Mouse (Mus musculus) C2C12 (cell line): ENCODE results near the gene Srxn1. TPM values are rescaled to one million over a fixed set of nuclear protein-coding genes. Genes with fewer than 3 reads are reported as not detected.
A peak's percentile ranks its signal among the peaks of the same experiment; 100 is the strongest.

ENCODE experiments used
- H3K27me3 ChIP-seq: one replicate; pipeline ENCODE4 v1.6.1; 2011; ENCODE audit not compliant: control insufficient read depth, insufficient read depth, insufficient read length
- H3K36me3 ChIP-seq: one replicate; pipeline ENCODE4 v1.6.1; 2011; ENCODE audit not compliant: control insufficient read depth, insufficient read depth
- H3K4me3 ChIP-seq: one replicate; pipeline ENCODE4 v1.5.1; 2011; ENCODE audit warnings: mild to moderate bottlenecking, control low read depth; ENCODE audit not compliant: poor library complexity, insufficient read depth, severe bottlenecking
- H3K79me2 ChIP-seq: one replicate; pipeline ENCODE4 v1.6.1; 2011; ENCODE audit not compliant: control insufficient read depth, insufficient read depth
- H3K79me3 ChIP-seq: one replicate; pipeline ENCODE4 v1.6.1; 2011; ENCODE audit warnings: low read depth, control low read depth
- H3ac ChIP-seq: one replicate; pipeline ENCODE3; 2011; ENCODE audit warnings: low read depth; ENCODE audit not compliant: control insufficient read depth, insufficient read length
- CEBPB ChIP-seq: IDR thresholded peaks from one replicate; pipeline ENCODE4 v1.6.1; 2011; ENCODE audit warnings: low read depth, mild to moderate bottlenecking, control low read depth, moderate library complexity
- CTCF ChIP-seq: IDR thresholded peaks from one replicate; pipeline ENCODE4 v1.5.1; 2011; ENCODE audit not compliant: control insufficient read depth, insufficient read depth, insufficient read length
- FOSL1 ChIP-seq: IDR thresholded peaks from one replicate; pipeline ENCODE4 v1.8.0; 2011; ENCODE audit warnings: mild to moderate bottlenecking, low read length; ENCODE audit not compliant: poor library complexity, insufficient read depth, severe bottlenecking
- MAX ChIP-seq: IDR thresholded peaks from one replicate; pipeline ENCODE4 v1.6.1; 2011; ENCODE audit warnings: mild to moderate bottlenecking, control low read depth
- MYOD1 ChIP-seq: IDR thresholded peaks from one replicate; pipeline ENCODE4 v1.6.1; 2011; ENCODE audit warnings: low read depth; ENCODE audit not compliant: control insufficient read depth, insufficient read length
- MYOG ChIP-seq: IDR thresholded peaks from one replicate; pipeline ENCODE4 v1.6.1; 2011; ENCODE audit not compliant: control insufficient read depth, insufficient read length; ENCODE audit errors: extremely low read depth
- USF1 ChIP-seq: IDR thresholded peaks from one replicate; pipeline ENCODE4 v1.6.1; 2011; ENCODE audit warnings: low read depth, mild to moderate bottlenecking, control low read depth, moderate library complexity
- polyA plus RNA-seq: library from polyadenylated mRNA; unstranded; fragments of >200 nt; fragmentation: generic; extraction: Trizol; gene quantifications from one replicate; pipeline ENCODE4 v1.2.1, GENCODE M21; 2012; ENCODE audit warnings: missing spikeins

Gene Srxn1
- polyA plus RNA-seq, 1 experiment, result 60.3 TPM

DNA sequence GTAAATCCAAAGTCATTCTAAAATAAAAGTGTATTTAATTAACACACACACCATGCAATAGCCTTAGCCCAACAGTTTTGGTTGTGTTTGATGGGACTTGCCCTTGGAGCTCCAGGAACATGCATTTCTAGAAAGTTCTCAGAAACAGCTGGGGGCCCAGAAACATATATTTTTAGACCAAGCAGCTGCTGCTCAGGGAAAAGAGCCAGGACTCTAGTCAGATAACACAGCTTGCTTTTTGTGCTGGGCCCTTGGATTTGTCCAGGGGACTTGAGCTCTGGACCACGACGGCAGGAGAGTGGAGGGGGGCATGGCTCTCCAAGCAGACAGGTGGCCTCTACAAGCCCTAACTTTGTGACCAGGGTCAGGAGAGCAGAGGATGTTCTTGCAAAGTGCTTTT lies 6.0 kb downstream of the Srxn1 start:
- H3K4me3 ChIP-seq, result no peak overlapping the region
- peaks cover 10% of the 10 kb centered on the region for H3K79me3 ChIP-seq
- H3K79me2 ChIP-seq, result peaks cover 23% of the 10 kb centered on the region
- TF ChIP-seq USF1 (no peak), MYOD1 (no peak), MAX (no peak), CTCF (no peak), MYOG (no peak), CEBPB (no peak), FOSL1 (no peak)
- peaks cover 38% of the 10 kb centered on the region for H3K36me3 ChIP-seq
- peaks cover 20% of the 10 kb centered on the region for H3K27me3 ChIP-seq
- no peak overlapping the region for H3ac ChIP-seq

DNA sequence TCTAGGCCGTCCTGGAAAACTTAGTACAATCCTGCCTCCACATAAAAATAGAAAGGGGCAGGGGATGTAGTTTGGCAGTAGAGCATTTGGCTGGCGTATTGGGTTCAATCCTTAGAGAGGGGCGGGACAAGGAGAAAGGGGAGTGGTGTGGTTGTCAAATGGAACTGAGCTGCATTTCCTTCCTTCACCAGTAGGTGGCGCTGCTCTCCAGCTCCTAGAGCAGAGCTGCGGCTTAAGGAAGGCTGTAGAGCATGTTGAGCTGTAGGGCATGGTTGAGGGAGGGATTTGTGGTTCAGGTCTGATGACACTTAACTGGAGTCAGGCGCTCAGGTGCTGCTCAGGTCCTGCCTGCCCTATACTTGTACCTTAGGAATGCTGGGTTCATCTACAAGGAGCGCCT lies 6.6 kb downstream of the Srxn1 start:
- Histone ChIP-seq H3ac (no peak overlapping the region), H3K4me3 (no peak overlapping the region), H3K79me3 (peaks cover 4% of the 10 kb centered on the region), H3K27me3 (peaks cover 20% of the 10 kb centered on the region), H3K36me3 (peaks cover 38% of the 10 kb centered on the region), H3K79me2 (peaks cover 17% of the 10 kb centered on the region)
- TF ChIP-seq CTCF (peak; percentile 95), FOSL1 (no peak), MAX (no peak), MYOG (no peak), USF1 (no peak), CEBPB (no peak), MYOD1 (no peak)

DNA sequence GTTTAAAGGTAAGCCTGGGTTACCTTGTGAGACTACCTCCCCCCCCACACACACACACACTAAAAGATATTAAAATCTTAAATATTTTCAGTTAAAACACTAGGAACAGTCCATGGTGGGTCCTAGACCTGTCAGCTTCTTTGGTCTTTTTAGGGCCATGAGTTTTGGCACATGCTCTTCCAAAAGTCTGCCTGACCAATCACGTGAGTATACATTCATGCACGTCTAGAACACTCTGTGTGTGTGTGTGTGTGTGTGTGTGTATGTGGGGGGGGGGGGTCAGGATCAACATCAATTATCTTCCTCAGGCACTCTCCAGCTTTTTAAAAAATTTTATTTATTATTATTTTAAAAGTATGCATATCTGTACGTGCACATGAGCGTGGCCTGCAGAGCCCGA lies 7.2 kb downstream of the Srxn1 start:
- Histone ChIP-seq H3K36me3 (peaks cover 33% of the 10 kb centered on the region), H3K79me2 (peaks cover 11% of the 10 kb centered on the region), H3ac (no peak overlapping the region), H3K4me3 (no peak overlapping the region), H3K79me3 (peaks cover 2% of the 10 kb centered on the region), H3K27me3 (peaks cover 20% of the 10 kb centered on the region)
- TF ChIP-seq FOSL1, result no peak
- no peak for TF ChIP-seq MAX
- TF ChIP-seq CEBPB, result no peak
- TF ChIP-seq MYOD1, result no peak
- TF ChIP-seq MYOG, result no peak
- no peak for TF ChIP-seq CTCF
- no peak for TF ChIP-seq USF1

DNA sequence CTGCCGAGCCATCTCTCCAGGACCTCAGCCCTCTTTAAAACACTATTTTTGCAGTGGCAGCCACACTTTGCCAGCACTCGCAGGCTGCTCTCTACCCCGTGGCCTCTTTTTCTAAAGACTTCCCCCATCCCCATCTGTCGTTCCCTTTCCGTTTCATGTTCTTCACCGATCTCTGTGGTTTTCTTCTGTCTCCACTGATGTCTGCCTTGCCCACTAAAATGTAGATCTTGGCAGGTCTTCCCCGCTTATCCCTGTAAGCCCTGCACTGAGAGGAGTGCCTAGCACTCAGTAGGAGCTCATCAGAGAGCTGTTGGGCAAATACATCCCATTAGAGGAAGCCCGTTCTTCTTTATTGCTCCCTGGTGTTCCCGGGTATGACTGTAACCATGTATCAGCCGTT lies 7.7 kb downstream of the Srxn1 start:
- Histone ChIP-seq H3K79me2 (peaks cover 6% of the 10 kb centered on the region), H3K79me3 (no peaks in the 10 kb centered on the region), H3ac (no peak overlapping the region), H3K36me3 (peaks cover 28% of the 10 kb centered on the region), H3K4me3 (no peak overlapping the region), H3K27me3 (peaks cover 20% of the 10 kb centered on the region)
- TF ChIP-seq FOSL1, result no peak
- no peak for TF ChIP-seq MYOG
- TF ChIP-seq CTCF, result no peak
- TF ChIP-seq USF1, result no peak
- no peak for TF ChIP-seq MAX
- no peak for TF ChIP-seq MYOD1
- no peak for TF ChIP-seq CEBPB

DNA sequence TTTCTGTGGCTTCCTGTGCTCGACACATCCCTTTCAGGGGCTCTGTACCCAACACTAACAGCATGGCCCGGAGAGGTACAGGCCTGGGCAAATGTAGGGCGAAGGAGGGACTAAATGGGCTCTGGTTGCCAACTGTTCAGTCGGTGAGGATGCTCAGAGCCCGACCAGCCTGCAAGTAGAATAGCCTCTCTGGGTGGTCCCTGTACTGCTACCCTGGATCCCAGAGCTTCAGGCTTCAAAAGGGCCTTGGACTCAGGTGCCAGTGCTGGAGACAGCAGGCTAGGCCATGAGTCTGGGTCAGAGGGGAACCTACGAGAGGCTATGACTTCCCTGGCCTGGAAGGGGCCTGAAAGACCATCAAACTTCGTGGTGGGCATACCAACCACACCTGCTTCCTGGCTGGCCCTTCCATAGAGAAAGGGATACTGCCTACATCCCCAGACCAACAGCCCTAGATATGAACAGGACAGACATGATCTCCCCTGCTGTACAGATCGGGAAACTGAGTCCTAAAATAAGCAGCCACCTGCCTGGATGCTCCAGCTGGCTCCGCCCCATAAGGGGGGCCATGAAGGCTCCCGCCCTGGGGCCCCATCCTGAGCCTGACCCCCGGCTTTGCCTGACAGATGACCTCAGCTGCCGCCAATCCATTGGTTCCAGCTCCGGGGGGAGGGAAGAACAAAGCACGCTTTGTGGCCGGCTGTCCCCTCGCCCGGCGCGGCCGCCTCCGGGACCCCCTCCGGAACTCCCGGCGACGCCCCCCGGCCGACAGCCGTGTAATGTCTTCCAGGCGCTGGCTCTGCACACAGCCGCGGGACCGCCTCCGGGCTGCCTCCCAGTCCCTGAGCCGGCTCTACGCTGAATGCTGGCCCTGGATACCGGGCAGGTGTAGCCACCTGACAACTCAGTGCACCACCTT lies 9.0 kb downstream of the Srxn1 start:
- no peak overlapping the region for H3ac ChIP-seq
- TF ChIP-seq CEBPB (no peak), CTCF (no peak), MYOG (no peak), FOSL1 (no peak), USF1 (no peak), MYOD1 (no peak), MAX (no peak)
- H3K79me3 ChIP-seq, result no peaks in the 10 kb centered on the region
- peaks cover 15% of the 10 kb centered on the region for H3K36me3 ChIP-seq
- no peaks in the 10 kb centered on the region for H3K79me2 ChIP-seq
- H3K4me3 ChIP-seq, result no peak overlapping the region
- peaks cover 20% of the 10 kb centered on the region for H3K27me3 ChIP-seq
